Mouse (Mus musculus) left cerebral cortex, adult 18-20 months (tissue): ENCODE measurements around the gene Tsnaxip1. TPM values are rescaled to one million over a fixed set of nuclear protein-coding genes. Genes with fewer than 3 reads are reported as not detected.

Experiments
- DNase-seq, 2 experiments: peaks; one replicate each; pipeline ENCODE4 v3.0.0; 2021 to 2022; ENCODE audit warnings: low spot score in 2 of 2, mixed read lengths in 1 of 2
- total RNA-seq, 2 experiments: library from RNA; stranded (reverse); gene quantifications; 2 replicates each; pipeline ENCODE4 v1.2.3; 2021

The Tsnaxip1 gene
- total RNA-seq, 2 experiments from 2014 or later, result 0.26 TPM; not detected in 1

DNA sequence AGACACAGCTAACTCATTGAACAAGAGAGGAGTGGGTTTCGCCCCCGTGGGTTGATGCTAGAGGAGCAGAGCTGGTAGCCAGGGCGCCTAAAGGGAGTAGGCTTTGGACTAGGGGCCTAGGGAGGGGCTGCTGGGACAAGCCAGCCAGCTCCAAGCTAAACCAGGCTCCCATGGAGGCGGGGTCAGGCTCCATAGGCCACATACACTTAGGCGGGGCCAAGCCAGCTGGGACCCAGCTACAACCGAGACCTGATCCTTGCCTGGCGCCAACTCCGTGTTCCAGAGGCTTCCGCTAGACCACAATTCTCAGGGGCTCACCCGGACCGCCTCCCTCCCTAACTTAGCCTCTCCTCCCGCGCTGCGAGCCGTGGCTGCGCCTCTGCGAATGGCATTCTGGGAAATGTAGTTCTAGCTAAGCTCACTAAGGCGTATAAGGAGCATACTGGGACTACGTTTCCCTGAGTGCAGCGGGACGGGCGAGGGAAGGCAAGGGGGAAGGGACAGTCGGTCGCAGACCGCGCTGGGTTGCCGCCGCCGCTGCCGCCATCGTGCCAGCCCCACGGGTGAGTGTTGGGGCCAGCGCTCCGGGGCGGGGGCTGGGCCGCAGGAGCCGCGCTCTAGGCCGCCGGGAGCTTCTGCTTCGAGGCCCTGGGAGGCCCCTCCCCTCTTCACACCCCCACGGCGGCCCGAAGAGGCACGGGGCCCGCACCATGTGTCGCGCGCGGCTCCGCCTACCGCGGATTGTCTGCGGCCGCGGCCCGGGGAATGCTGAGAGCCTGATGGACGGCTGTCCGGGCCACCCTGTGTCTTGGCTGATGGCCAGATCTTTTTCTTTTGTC, 32.8 kb downstream of the Tsnaxip1 start, which contains the start of gene Nutf2:
Nutf2 (plus strand) TSS at position 438 of the 839 bp plus-strand sequence.
- peak; percentile 87 to 92 for DNase-seq

DNA sequence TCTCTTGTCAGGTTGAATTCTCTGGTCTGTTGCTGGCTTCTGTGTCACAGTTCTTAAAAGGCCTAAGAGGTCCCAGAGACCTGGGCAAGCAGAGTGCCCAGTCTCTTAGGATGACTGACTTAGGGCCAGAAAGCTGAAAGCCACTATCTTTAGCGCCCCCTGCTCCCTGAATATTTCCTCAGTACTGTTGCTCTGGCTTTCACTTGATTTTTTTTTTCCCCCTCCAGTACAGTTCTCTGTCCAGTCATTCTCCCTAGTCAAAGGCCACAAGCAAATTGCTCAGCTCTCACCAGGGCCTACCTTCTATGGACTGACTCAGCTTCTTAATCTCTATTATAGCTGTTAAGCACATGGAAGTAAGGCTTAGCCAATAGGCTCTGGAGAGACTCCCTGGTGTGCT, 34.4 kb downstream of the Tsnaxip1 start:
- DNase-seq, result no peak

DNA sequence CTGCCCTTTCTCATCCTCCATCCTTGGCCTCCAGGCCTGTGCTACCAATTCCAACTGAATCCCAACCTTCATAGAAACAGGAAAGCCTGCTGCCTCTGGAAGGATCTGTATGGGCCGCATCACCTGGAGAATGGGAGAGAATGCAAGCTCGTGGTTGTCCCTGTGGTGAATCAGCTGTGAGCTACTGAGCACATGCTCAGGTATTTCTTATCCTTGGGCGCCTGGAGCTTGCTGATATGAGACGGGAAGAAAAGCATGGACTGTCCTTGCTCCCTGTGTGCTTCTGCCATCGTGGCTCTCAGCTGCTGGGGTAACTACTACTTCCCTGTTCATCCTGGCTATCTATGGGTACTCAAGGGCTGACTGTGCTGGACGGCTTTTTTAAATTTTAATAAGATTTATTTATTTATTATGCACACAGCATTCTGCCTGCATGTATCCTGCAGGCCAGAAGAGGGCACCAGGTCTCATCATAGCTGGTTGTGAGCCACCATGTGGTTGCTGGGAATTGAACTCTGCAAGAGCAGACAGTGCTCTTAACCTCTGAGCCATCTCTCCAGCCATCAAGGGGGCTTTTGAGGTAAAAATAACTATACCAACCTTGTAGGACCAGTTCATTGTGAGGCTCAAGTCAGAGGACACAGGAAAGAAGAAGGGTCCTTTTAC, 39.0 kb downstream of the Tsnaxip1 start:
- no peak for DNase-seq

DNA sequence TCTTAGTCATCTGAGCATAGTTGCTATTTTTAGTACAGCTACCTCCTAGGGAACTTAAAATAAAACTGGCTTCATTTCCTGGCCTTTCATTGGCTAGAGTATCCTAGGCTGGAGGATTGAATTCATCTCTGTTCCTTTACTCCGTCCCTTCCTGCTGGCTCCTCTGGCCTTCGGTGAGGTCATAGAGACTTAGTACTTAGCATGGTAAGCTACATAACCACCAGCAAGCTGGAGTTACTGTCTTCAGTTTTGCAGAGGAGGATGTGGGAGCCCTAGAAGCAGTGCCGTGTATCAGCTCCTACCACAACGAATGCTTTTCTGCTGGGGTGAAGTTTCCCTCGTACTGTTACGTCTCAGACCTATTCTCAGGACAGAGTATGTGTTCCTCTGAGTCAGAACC, 46.8 kb downstream of the Tsnaxip1 start:
- no peak for DNase-seq

DNA sequence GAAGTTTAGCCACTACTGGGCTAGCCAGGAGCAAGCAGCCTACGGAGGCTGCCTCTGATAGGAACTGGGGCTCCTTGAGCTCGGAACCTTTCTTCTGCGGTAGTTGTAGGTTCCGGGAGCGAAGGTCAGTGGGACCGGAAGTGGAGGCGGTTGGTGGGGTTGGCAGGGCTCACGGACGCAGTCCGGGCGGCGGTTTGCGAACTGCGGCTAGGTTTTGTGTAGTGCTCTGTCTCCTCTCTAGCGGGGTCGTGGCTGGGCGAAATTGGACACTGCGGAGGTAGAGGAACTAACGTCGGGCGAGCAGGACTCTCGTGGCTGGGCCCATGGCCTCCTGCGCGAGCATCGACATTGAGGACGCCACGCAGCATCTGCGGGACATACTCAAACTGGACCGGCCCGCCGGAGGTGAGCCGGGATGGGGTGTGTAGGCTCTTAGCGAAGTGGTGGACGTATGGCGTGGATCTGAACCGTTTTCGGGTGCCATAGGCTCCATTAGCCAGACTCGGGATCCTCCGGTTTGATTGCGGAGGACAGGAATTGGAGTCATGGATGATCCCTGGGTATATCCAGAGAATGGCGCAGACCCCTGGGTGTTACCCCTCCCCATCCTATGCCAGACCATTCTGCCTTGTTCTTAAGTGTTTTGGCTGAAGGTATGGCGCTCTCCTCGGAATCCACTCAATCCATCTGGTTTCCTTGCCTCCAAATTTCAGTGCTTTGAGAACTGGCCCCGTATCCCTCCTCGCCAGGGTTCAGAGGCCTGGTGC, 53.4 kb downstream of the Tsnaxip1 start, which contains the start of gene Edc4:
Edc4 (plus strand) TSS at position 128 of the 767 bp plus-strand sequence.
- DNase-seq, result peak; percentile 84

DNA sequence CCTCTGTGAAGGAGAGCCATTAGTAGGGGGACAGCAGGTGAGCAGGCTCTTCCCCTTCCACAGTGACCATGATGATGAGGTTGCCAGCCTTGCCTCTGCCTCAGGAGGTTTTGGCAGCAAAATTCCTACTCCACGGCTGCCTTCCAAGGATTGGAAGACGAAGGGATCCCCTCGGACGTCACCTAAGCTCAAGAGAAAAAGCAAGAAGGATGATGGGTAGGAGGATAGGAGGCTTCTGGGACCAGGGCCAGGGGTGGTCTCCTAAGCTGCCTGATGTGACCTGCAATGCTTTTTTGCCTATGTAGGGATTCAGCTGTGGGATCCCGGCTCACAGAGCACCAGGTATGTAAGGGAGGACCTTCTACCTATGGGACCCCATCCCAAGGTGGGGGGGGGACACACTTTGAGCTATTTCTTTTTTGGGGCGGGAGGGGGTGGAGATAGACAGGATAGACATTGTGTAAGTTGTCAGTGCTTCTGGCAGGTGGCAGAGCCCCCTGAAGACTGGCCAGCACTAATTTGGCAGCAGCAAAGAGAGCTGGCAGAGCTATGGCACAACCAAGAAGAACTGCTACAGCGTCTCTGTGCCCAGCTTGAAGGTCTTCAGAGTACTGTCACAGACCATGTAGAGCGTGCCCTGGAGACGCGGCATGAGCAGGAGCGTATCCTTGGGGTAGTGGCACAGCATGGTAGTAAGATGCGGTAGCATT, 62.4 kb downstream of the Tsnaxip1 start:
- no peak for DNase-seq

DNA sequence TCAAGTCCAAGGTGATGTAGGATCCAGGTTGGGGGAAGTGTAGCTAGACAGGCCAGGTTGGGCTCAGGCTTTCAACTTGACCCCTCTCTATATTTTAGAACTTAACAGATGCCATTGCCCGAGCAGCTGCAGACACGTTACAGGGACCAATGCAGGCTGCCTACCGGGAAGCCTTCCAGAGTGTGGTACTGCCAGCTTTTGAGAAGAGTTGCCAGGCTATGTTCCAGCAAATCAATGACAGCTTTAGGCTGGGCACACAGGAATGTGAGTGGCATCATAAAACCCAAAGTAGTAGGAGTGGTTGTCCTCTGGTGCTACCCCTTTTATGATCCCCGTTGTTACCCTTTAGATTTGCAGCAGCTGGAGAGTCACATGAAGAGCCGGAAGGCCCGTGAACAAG, 63.3 kb downstream of the Tsnaxip1 start:
- peak; percentile 55 to 60 for DNase-seq

DNA sequence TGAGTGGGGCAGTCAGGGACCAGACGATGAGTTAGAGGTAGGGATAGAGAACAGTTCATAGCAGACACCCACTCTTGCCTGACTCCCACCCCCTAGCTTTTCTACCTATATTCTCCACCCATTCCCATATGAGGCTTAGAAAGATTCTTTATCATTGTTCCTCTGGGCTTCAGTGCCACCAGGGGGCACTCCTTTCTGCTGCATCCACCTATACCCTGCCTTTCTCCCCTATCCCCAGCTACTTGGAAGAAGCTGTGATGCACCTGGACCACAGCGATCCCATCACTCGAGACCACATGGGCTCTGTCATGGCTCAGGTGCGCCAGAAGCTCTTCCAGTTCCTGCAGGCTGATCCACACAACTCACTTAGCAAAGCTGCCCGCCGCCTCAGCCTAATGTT, 64.9 kb downstream of the Tsnaxip1 start:
- DNase-seq, result peak in 1 of 2 experiments; percentile 41

DNA sequence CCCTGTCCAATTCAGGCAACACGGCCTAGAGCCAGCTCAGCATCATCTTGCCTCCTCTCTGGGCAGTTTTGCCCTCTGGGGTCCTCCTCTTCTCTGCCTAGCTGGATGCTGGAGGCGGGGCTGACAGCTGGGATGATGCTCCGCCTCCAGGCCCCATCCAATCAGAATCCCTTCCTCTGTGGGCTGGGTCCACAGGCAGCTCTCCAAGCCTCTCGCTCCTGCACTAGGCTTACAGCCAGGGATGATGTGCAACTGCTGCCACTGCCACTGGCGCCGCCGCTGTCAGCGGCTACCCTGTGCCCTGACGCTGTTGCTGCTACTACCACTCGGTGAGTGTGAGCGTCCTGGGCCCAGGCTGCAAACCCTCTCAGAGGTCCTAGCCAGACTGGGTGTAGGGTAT, 65.8 kb downstream of the Tsnaxip1 start, which contains the start of gene Nrn1l:
Nrn1l (plus strand) TSS at position 229 of the 400 bp plus-strand sequence.
- peak; percentile 73 to 82 for DNase-seq

Other genes starting within 250 kb of the Tsnaxip1 start
- 10 to 100 TPM; 70.6 to 84.6 TPM for gene Ripor1, start 222.5 kb upstream of the Tsnaxip1 start, total RNA-seq
- gene Ctcf, start 191.2 kb upstream of the Tsnaxip1 start, total RNA-seq, result 10 to 100 TPM; 68.0 to 68.4 TPM
- gene Agrp, start 190.3 kb upstream of the Tsnaxip1 start, total RNA-seq, result not detected
- gene Carmil2, start 141.5 kb upstream of the Tsnaxip1 start, total RNA-seq, result 10 to 100 TPM; 60.0 to 64.6 TPM
- gene Acd, start 126.6 kb upstream of the Tsnaxip1 start, total RNA-seq, result 10 to 100 TPM; 53.7 to 57.3 TPM
- 10 to 100 TPM; 41.2 to 46.1 TPM for gene Pard6a, start 126.6 kb upstream of the Tsnaxip1 start, total RNA-seq
- under 1 TPM in 1 of 2 experiments, not detected in 1; 0.49 TPM for gene 4933405L10Rik, start 120.1 kb upstream of the Tsnaxip1 start, total RNA-seq
- 10 to 100 TPM in 1 of 2 experiments, 1 to 10 TPM in 1; 9.5 to 11.2 TPM for gene Enkd1, start 119.5 kb upstream of the Tsnaxip1 start, total RNA-seq
- gene Gfod2, start 69.1 kb upstream of the Tsnaxip1 start, total RNA-seq, result 10 to 100 TPM; 23.4 to 23.5 TPM
- 10 to 100 TPM; 22.6 to 22.9 TPM for gene Ranbp10, start 381 bp upstream of the Tsnaxip1 start, total RNA-seq
- 10 to 100 TPM; 14.1 to 18.1 TPM for gene Cenpt, start 25.5 kb downstream of the Tsnaxip1 start, total RNA-seq
- gene Thap11, start 27.4 kb downstream of the Tsnaxip1 start, total RNA-seq, result 10 to 100 TPM; 40.8 to 41.6 TPM
- gene Nutf2, start 32.8 kb downstream of the Tsnaxip1 start, total RNA-seq, result 10 to 100 TPM; 24.8 to 29.0 TPM
- gene Edc4, start 53.1 kb downstream of the Tsnaxip1 start, total RNA-seq, result 10 to 100 TPM; 62.8 to 65.0 TPM
- gene Nrn1l, start 65.8 kb downstream of the Tsnaxip1 start, total RNA-seq, result 1 to 10 TPM; 3.6 to 4.1 TPM
- gene Pskh1, start 72.7 kb downstream of the Tsnaxip1 start, total RNA-seq, result 1 to 10 TPM; 6.6 to 7.6 TPM
- 1 to 10 TPM; 1.9 to 2.4 TPM for gene Ctrl, start 106.1 kb downstream of the Tsnaxip1 start, total RNA-seq
- 10 to 100 TPM; 92.9 to 93.3 TPM for gene Psmb10, start 110.7 kb downstream of the Tsnaxip1 start, total RNA-seq
- gene Lcat, start 115.7 kb downstream of the Tsnaxip1 start, total RNA-seq, result 10 to 100 TPM; 22.8 to 26.4 TPM
- 10 to 100 TPM; 17.3 to 19.2 TPM for gene Slc12a4, start 138.4 kb downstream of the Tsnaxip1 start, total RNA-seq
- gene Dpep3, start 151.7 kb downstream of the Tsnaxip1 start, total RNA-seq, result not detected
- gene Dus2, start 163.6 kb downstream of the Tsnaxip1 start, total RNA-seq, result 10 to 100 TPM; 18.9 to 19.2 TPM
- not detected for gene Dpep2nb, start 178.2 kb downstream of the Tsnaxip1 start, total RNA-seq
- 10 to 100 TPM; 14.5 to 17.2 TPM for gene Ddx28, start 184.2 kb downstream of the Tsnaxip1 start, total RNA-seq
- gene Nfatc3, start 231.1 kb downstream of the Tsnaxip1 start, total RNA-seq, result 10 to 100 TPM; 10.5 to 12.4 TPM